Mouse (Mus musculus) heart, postnatal 0 days (tissue): ENCODE data around the gene Odam.

Experiments used
- CTCF ChIP-seq: IDR thresholded peaks from 2 replicates; pipeline ENCODE4 v1.5.1; 2016; ENCODE audit warnings: antibody characterized with exemption, control low read depth, low read depth
- EP300 ChIP-seq: IDR thresholded peaks from 2 replicates; pipeline ENCODE4 v1.6.1; 2016; ENCODE audit warnings: antibody characterized with exemption, low read depth

GRCm38 (mm10) chr5:87855136-87855716 is 29.6 kb upstream of the Odam start:
- TF ChIP-seq CTCF (no peak), EP300 (no peak)
